Mouse (Mus musculus) limb, embryonic 13.5 days (tissue): ENCODE results near the gene Palld. TPM values are rescaled to one million over a fixed set of nuclear protein-coding genes. Genes with fewer than 3 reads are reported as not detected.
A peak's percentile ranks its signal among the peaks of the same experiment; 100 is the strongest.

Source experiments
- ATAC-seq: fragments of 200-750 bp; cut with Nextera tagmentation; 2 replicates; pipeline ENCODE4 v1.8.0; 2017; ENCODE audit warnings: low read depth, moderate number of reproducible peaks, moderate TSS enrichment; ENCODE audit not compliant: low FRiP score
- H3K27ac ChIP-seq: fragments of 300-500 bp; sonication (generic); 2 replicates; pipeline ENCODE4 v1.5.1; 2015; ENCODE audit warnings: inconsistent platforms, mild to moderate bottlenecking, moderate library complexity
- H3K27me3 ChIP-seq: fragments of 300-500 bp; sonication (generic); 2 replicates; pipeline ENCODE4 v1.6.1; 2015; ENCODE audit warnings: mild to moderate bottlenecking, inconsistent platforms
- H3K36me3 ChIP-seq: fragments of 300-500 bp; sonication (generic); 2 replicates; pipeline ENCODE4 v1.6.1; 2015; ENCODE audit warnings: inconsistent platforms, mild to moderate bottlenecking, moderate library complexity
- H3K4me1 ChIP-seq: fragments of 300-500 bp; sonication (generic); 2 replicates; pipeline ENCODE4 v1.6.1; 2015; ENCODE audit warnings: inconsistent platforms
- H3K4me2 ChIP-seq: fragments of 300-500 bp; sonication (generic); replicated peaks from 2 replicates; pipeline ENCODE4 v1.6.1; 2015; ENCODE audit warnings: inconsistent platforms, mild to moderate bottlenecking, moderate library complexity
- H3K4me3 ChIP-seq: fragments of 300-500 bp; sonication (generic); 2 replicates; pipeline ENCODE4 v1.5.1; 2015; ENCODE audit warnings: moderate library complexity, mild to moderate bottlenecking, inconsistent platforms
- H3K9ac ChIP-seq: fragments of 300-500 bp; sonication (generic); 2 replicates; pipeline ENCODE4 v1.6.1; 2015; ENCODE audit warnings: mild to moderate bottlenecking, inconsistent platforms
- H3K9me3 ChIP-seq: fragments of 300-500 bp; sonication (generic); 2 replicates; pipeline ENCODE4 v1.6.1; 2016; ENCODE audit warnings: inconsistent platforms
- WGBS: fragments of 180-500 bp; shearing (Covaris S2); methylation state at CpG from one replicate; pipeline ENCODE4 v1.1.7; 2015; 5-methylcytosine and 5-hydroxymethylcytosine counted together
- polyA plus RNA-seq: library from polyadenylated mRNA; unstranded; fragments of >200 nt; fragmentation: Nextera tagmentation; extraction: Ambion mirVana; gene quantifications from 2 replicates; pipeline ENCODE4 v1.2.1, GENCODE M21; 2015

Gene Palld
- polyA plus RNA-seq, 1 experiment from 2014 or later: 116 TPM

- Histone ChIP-seq H3K9me3 (no peaks in the 10 kb centered on the region), H3K27me3 (no peaks in the 10 kb centered on the region), H3K27ac (no peak overlapping the region), H3K36me3 (peaks cover 40% of the 10 kb centered on the region), H3K4me3 (no peak overlapping the region), H3K4me2 (no peak overlapping the region), H3K9ac (no peak overlapping the region), H3K4me1 (peaks cover 5% of the 10 kb centered on the region; the same call in 1 of the 2 replicates)
- ATAC-seq: no peak
- 61% methylated on average over 4 of the region's 4 CpGs for WGBS
Observed at GRCm38 (mm10) chr8:61687071-61687470, 215.4 kb downstream of the Palld start.

DNA sequence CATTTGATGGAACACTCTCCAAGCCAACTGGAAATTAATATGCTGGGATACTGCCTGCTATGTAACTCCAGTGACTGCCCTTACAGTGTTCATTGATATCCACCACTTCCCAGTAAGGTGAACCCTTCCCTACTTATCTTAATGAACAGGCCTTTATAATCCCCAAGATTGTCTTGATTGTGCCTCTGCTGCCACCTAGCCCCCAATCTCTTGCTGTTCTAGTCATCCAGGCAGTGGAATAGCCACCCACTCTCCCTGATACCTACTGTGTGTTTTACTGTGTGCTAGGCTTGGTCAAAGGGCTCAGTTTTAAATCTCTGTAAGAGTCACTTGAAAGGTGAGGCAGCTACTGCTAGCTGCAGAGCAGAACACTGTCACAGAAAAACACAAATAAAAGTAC is 216.2 kb downstream of the Palld start:
- Histone ChIP-seq H3K9ac (no peak overlapping the region), H3K36me3 (peaks cover 43% of the 10 kb centered on the region)

GRCm38 (mm10) chr8:61685280-61685679 is 217.2 kb downstream of the Palld start:
- no peaks in the 10 kb centered on the region for H3K9me3 ChIP-seq
- ATAC-seq: no peak; the same call in 1 of the 2 replicates
- peaks cover 43% of the 10 kb centered on the region for H3K36me3 ChIP-seq
- H3K27me3 ChIP-seq: no peaks in the 10 kb centered on the region
- WGBS: 100% methylated on average over 1 of the region's 1 CpGs
- H3K9ac ChIP-seq: no peak overlapping the region
- no peak overlapping the region for H3K4me3 ChIP-seq
- H3K4me2 ChIP-seq: no peak overlapping the region
- H3K4me1 ChIP-seq: peaks cover 5% of the 10 kb centered on the region; the same call in 1 of the 2 replicates
- H3K27ac ChIP-seq: no peak overlapping the region

More for the DNA sequence above, 216.2 kb downstream of the Palld start:
- no peak overlapping the region for H3K4me2 ChIP-seq
- H3K27ac ChIP-seq: no peak overlapping the region
- no peak; the same call in 1 of the 2 replicates for ATAC-seq
- no peaks in the 10 kb centered on the region for H3K9me3 ChIP-seq
- no peak overlapping the region for H3K4me3 ChIP-seq
- no peaks in the 10 kb centered on the region for H3K27me3 ChIP-seq
- peaks cover 5% of the 10 kb centered on the region; the same call in 1 of the 2 replicates for H3K4me1 ChIP-seq

DNA sequence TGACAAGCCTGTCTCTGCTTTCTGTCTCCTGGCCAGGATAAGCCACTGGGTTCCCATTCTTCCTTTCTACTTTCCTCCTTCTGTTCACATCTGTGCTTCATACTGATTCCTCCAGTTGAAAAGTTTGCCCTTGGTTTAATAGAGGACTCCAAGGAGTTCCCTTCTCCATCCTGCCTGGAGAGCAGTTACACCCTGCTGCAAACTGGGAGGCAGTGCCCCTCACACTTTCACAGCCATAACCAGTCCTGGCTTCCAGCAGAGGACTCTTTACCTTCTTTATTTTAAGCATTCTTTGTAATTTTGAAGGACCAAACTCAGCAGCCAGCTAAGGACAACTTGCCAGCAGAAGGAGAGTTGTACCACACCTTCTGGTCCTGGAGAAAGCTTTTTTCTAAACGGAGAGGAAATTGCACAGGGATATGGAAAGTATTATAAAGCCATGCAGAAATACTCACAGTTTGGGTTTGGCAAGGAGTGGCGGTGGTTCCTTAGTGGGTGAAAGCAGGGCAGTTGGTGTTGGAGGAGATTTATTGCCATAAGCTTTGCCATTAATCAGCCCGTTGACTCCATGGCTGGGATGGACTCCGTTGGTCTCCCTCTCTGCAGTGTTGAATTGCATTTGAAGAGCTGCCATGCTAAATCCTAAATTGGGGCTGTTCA is 218.1 kb downstream of the Palld start:
- peaks cover 43% of the 10 kb centered on the region for H3K36me3 ChIP-seq
- H3K9me3 ChIP-seq: no peaks in the 10 kb centered on the region
- WGBS: 41% methylated on average over 4 of the region's 4 CpGs
- H3K9ac ChIP-seq: no peak overlapping the region
- H3K4me3 ChIP-seq: no peak overlapping the region
- ATAC-seq: peak; percentile 61
- H3K27ac ChIP-seq: 0 out of 2 replicates have a peak overlapping the region, but pooled peaks have one; percentile 8
- H3K4me1 ChIP-seq: peaks cover 5% of the 10 kb centered on the region; the same call in 1 of the 2 replicates
- no peak overlapping the region for H3K4me2 ChIP-seq
- no peaks in the 10 kb centered on the region for H3K27me3 ChIP-seq

- Histone ChIP-seq H3K4me1 (peaks cover 5% of the 10 kb centered on the region; the same call in 1 of the 2 replicates), H3K27ac (no peak overlapping the region), H3K4me2 (no peak overlapping the region), H3K9ac (no peak overlapping the region), H3K27me3 (no peaks in the 10 kb centered on the region), H3K36me3 (peaks cover 43% of the 10 kb centered on the region), H3K4me3 (no peak overlapping the region), H3K9me3 (no peaks in the 10 kb centered on the region)
- WGBS: 27% methylated on average over 2 of the region's 2 CpGs
- ATAC-seq: no peak
Observed at GRCm38 (mm10) chr8:61682902-61683301, 219.6 kb downstream of the Palld start.

DNA sequence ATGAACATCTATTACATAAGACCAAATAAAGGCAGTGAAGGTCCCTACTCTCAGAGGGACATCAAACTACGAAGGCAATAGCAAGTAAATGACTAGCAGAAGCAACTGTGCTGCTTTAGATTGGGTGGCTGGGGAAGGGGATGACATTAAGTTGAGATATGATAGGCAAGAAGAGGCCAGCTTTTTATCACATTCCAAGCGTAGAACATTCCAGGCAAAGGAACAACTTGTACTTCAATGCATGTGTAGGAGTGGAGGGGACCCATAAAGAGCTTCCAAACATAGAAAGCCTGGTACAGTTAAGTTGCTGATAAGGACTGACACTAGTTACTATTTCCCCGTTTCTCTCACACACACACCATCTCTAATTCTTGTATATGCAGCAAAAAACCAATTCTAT is 221.3 kb downstream of the Palld start:
- Histone ChIP-seq H3K27ac (no peak overlapping the region), H3K4me3 (no peak overlapping the region), H3K9me3 (no peaks in the 10 kb centered on the region), H3K4me1 (peaks cover 5% of the 10 kb centered on the region; the same call in 1 of the 2 replicates), H3K36me3 (peaks cover 38% of the 10 kb centered on the region), H3K9ac (no peak overlapping the region), H3K4me2 (no peak overlapping the region), H3K27me3 (no peaks in the 10 kb centered on the region)
- no peak for ATAC-seq
- 85% methylated on average over 3 of the region's 3 CpGs for WGBS

- 90% methylated on average over 5 of the region's 5 CpGs for WGBS
- Histone ChIP-seq H3K9me3 (no peaks in the 10 kb centered on the region), H3K36me3 (peaks cover 13% of the 10 kb centered on the region), H3K4me2 (no peak overlapping the region), H3K27ac (no peak overlapping the region), H3K4me3 (no peak overlapping the region), H3K27me3 (no peaks in the 10 kb centered on the region), H3K9ac (no peak overlapping the region), H3K4me1 (no peaks in the 10 kb centered on the region)
- ATAC-seq: no peak
Observed at GRCm38 (mm10) chr8:61677227-61677626, 225.3 kb downstream of the Palld start.

GRCm38 (mm10) chr8:61671151-61671550 is 231.3 kb downstream of the Palld start:
- Histone ChIP-seq H3K4me3 (no peak overlapping the region), H3K27me3 (no peaks in the 10 kb centered on the region), H3K4me1 (no peaks in the 10 kb centered on the region), H3K36me3 (peaks cover 9% of the 10 kb centered on the region), H3K4me2 (no peak overlapping the region), H3K27ac (no peak overlapping the region), H3K9me3 (no peaks in the 10 kb centered on the region), H3K9ac (no peak overlapping the region)
- no peak for ATAC-seq

DNA sequence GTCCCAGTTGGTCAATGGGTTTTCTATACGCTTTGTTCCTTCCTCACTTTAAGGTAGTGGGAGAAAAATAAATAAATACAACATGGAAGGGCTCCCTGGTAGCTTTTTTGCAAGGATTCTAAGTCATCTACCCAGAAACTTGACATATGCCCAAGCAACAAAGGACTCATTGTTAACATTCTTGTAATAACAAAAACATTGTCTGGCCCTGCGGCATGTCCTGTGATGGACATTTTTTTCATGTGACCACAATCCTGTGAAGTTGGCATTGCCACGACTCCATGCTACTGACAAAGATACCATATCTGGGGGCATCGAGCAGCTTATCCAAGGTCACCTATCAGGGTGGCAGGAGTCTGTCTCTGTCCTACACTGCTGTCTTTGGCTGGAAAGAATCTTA is 232.1 kb downstream of the Palld start:
- Histone ChIP-seq H3K4me1 (peaks cover 7% of the 10 kb centered on the region; the same call in 1 of the 2 replicates), H3K4me2 (no peak overlapping the region), H3K27me3 (no peaks in the 10 kb centered on the region), H3K9ac (no peak overlapping the region), H3K9me3 (no peaks in the 10 kb centered on the region), H3K36me3 (peaks cover 5% of the 10 kb centered on the region), H3K27ac (no peak overlapping the region), H3K4me3 (no peak overlapping the region)
- WGBS: 82% methylated on average over 4 of the region's 4 CpGs
- no peak for ATAC-seq

DNA sequence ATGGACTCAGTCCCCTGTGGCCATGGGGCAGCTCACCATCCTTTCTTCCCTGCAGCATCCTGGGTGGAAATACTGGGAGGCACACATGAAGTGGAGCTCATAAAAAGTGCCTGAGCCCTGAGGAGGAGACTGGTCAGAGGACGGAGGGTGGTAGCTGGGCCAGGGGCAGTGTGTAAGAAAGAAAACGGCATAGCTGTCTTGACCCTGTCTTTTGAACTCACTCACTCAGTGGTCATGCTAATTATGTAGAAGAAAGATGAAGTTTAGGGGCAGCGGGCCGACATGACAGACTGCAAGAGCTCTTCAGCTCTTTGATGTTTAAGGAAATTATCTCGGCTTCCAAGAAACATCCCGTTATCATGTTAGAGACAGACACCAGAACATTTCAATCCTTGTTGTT is 235.6 kb downstream of the Palld start:
- Histone ChIP-seq H3K27ac (no peak overlapping the region), H3K27me3 (no peaks in the 10 kb centered on the region), H3K4me2 (no peak overlapping the region), H3K36me3 (peaks cover 10% of the 10 kb centered on the region), H3K4me1 (peaks cover 15% of the 10 kb centered on the region; the same call in 1 of the 2 replicates), H3K4me3 (no peak overlapping the region), H3K9ac (no peak overlapping the region), H3K9me3 (0 out of 2 replicates have a peak, but pooled peaks cover under 1% of the 10 kb centered on the region)
- WGBS: 41% methylated on average over 6 of the region's 6 CpGs
- ATAC-seq: no peak

- H3K36me3 ChIP-seq: peaks cover 21% of the 10 kb centered on the region
- H3K4me2 ChIP-seq: no peak overlapping the region
- peaks cover 15% of the 10 kb centered on the region; the same call in 1 of the 2 replicates for H3K4me1 ChIP-seq
- H3K4me3 ChIP-seq: no peak overlapping the region
- WGBS: 25% methylated on average over 8 of the region's 8 CpGs
- H3K9ac ChIP-seq: no peak overlapping the region
- H3K27me3 ChIP-seq: no peaks in the 10 kb centered on the region
- no peak overlapping the region for H3K27ac ChIP-seq
- 0 out of 2 replicates have a peak, but pooled peaks cover 4% of the 10 kb centered on the region for H3K9me3 ChIP-seq
- peak; percentile 36; the same call in 1 of the 2 replicates for ATAC-seq
Observed at GRCm38 (mm10) chr8:61665021-61665420, 237.5 kb downstream of the Palld start.

DNA sequence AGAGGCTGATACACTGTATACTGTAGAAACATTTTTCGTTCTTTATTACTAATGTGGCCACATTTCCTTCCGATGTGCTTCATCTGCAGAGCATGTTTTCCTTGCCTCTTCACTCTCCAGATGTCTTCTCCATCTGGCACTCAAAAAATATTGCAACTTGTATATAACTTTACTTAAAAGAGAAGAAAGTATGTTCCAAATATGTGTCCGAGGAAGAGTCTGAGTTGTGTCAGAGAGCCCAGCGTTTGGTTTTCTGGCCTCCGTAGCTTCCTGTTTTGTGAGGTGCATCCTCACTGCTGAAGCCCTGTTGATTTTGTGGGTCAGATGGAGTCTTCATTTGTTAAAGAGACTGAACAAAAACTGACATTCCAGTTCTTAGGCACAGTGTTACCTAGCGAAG is 238.3 kb downstream of the Palld start:
- 84% methylated on average over 6 of the region's 6 CpGs for WGBS
- H3K4me2 ChIP-seq: no peak overlapping the region
- no peak for ATAC-seq
- H3K27ac ChIP-seq: no peak overlapping the region
- no peaks in the 10 kb centered on the region for H3K27me3 ChIP-seq
- peaks cover 21% of the 10 kb centered on the region for H3K36me3 ChIP-seq
- peaks cover 15% of the 10 kb centered on the region; the same call in 1 of the 2 replicates for H3K4me1 ChIP-seq
- no peak overlapping the region for H3K4me3 ChIP-seq
- no peak overlapping the region for H3K9ac ChIP-seq
- 0 out of 2 replicates have a peak, but pooled peaks cover 4% of the 10 kb centered on the region for H3K9me3 ChIP-seq
